Mouse (Mus musculus) embryonic facial prominence, embryonic 11.5 days (tissue): ENCODE measurements around the gene Sirt3. TPM values are rescaled to one million over a fixed set of nuclear protein-coding genes. Genes with fewer than 3 reads are reported as not detected.
"Not testable (repeated sequence)": the region's sequence is repeated elsewhere in the genome, so short reads cannot be mapped to it uniquely, and the experiment has no call there.

Experiments
- ATAC-seq: fragments of 200-750 bp; cut with Nextera tagmentation; replicated peaks from 2 replicates; pipeline ENCODE4 v1.8.0; 2017; ENCODE audit warnings: low read depth; ENCODE audit not compliant: insufficient number of reproducible peaks, low FRiP score, low TSS enrichment
- DNase-seq: peaks from one replicate; pipeline ENCODE4 v3.0.0-alpha.2; 2015; ENCODE audit warnings: low spot score
- H3K27ac ChIP-seq: fragments of 300-500 bp; sonication (generic); replicated peaks from 2 replicates; pipeline ENCODE4 v1.5.1; 2014; ENCODE audit warnings: mild to moderate bottlenecking, low read depth, low read length, control low read depth
- H3K27me3 ChIP-seq: fragments of 300-500 bp; sonication (generic); 2 replicates; pipeline ENCODE4 v1.6.1; 2014; ENCODE audit warnings: mild to moderate bottlenecking, low read length, moderate library complexity, mixed read lengths; ENCODE audit not compliant: control insufficient read depth, insufficient read depth
- H3K36me3 ChIP-seq: fragments of 300-500 bp; sonication (generic); replicated peaks from 2 replicates; pipeline ENCODE4 v1.6.1; 2014; ENCODE audit warnings: low read depth, mild to moderate bottlenecking, low read length, moderate library complexity, mixed read lengths; ENCODE audit not compliant: control insufficient read depth, insufficient read depth
- H3K4me1 ChIP-seq: fragments of 300-500 bp; sonication (generic); 2 replicates; pipeline ENCODE4 v1.6.1; 2014; ENCODE audit warnings: low read length, mixed read lengths; ENCODE audit not compliant: control insufficient read depth, insufficient read depth
- H3K4me2 ChIP-seq: fragments of 300-500 bp; sonication (generic); 2 replicates; pipeline ENCODE4 v1.6.1; 2014; ENCODE audit warnings: low read depth, mild to moderate bottlenecking, control low read depth, low read length, moderate library complexity
- H3K4me3 ChIP-seq: fragments of 300-500 bp; sonication (generic); 2 replicates; pipeline ENCODE4 v1.5.1; 2014; ENCODE audit warnings: low read depth, low read length, control low read depth
- H3K9ac ChIP-seq: fragments of 300-500 bp; sonication (generic); replicated peaks from 2 replicates; pipeline ENCODE4 v1.6.1; 2014; ENCODE audit warnings: mild to moderate bottlenecking, control low read depth, low read length
- H3K9me3 ChIP-seq: fragments of 300-500 bp; sonication (generic); replicated peaks from 2 replicates; pipeline ENCODE4 v1.6.1; 2016; ENCODE audit warnings: mild to moderate bottlenecking, low read length, inconsistent platforms, mixed read lengths; ENCODE audit not compliant: control insufficient read depth
- WGBS: fragments of 180-500 bp; shearing (Covaris S2); extraction: QIAGEN DNeasy Blood & Tissue Kit; methylation state at CpG from one replicate; pipeline ENCODE4 v1.1.7; 2014; 5-methylcytosine and 5-hydroxymethylcytosine counted together
- polyA plus RNA-seq: library from polyadenylated mRNA; unstranded; fragments of >200 nt; fragmentation: Nextera tagmentation; extraction: Ambion mirVana; gene quantifications from 2 replicates; pipeline ENCODE4 v1.2.1, GENCODE M21; 2014

Sirt3 gene
- polyA plus RNA-seq, 1 experiment from 2014 or later, result 17.1 TPM

GRCm38 (mm10) chr7:140903212-140903611, 21.1 kb upstream of the Sirt3 start:
- Histone ChIP-seq H3K36me3 (no peaks in the 10 kb centered on the region; the same call in 1 of the 2 replicates), H3K27me3 (no peaks in the 10 kb centered on the region), H3K4me1 (no peaks in the 10 kb centered on the region), H3K27ac (no peak overlapping the region), H3K4me2 (no peak overlapping the region), H3K4me3 (no peak overlapping the region), H3K9ac (0 out of 2 replicates have a peak overlapping the region, but pooled peaks have one; percentile 2), H3K9me3 (no peaks in the 10 kb centered on the region)
- ATAC-seq (0 out of 2 replicates have a peak, but pooled peaks have one; percentile 44), DNase-seq (peak; percentile 81)
- WGBS, result 25% methylated on average over 13 of the region's 13 CpGs

DNA sequence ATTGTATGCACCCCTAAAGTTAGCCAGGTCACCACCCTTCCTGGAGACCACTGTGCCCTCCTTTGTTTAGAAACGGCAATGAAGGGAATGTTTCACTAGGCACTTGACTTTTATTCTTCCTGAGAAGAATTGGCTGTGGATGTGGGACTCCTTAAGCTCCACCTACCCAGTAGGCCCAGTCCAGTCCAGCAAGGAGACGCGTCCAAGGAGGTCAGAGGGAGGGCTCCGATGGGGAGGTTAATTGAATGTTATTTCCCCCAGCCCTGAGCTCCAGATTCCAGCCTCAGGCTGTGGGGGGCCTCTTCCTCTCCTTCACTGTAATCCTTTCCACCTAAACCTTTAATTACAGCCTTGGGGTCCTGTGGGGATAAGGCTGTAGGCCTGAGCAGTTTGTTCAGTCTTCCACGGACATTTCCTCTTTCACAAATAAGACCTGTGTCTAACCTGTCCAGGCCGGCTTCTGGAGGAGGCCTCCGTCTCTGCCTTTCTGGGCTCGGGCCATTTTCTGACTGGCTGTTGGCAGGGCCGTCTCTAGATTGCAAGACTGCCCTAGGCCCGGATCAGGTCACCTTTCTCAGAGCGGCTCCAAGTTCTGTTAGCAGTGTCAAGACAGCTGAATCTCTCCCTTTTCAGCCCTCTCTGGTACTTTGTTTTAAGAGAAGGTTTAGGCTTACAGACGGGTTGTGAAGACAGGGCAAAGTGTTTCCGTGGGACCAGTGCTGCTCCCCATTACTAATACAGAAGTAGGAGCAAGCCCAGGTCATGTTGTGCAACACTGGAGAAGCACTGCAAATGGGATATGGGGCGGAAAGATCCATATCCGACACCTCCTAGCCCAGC, 20.1 kb upstream of the Sirt3 start:
- Histone ChIP-seq H3K27ac (no peak overlapping the region), H3K4me2 (no peak overlapping the region), H3K9ac (no peak overlapping the region), H3K36me3 (peaks cover 5% of the 10 kb centered on the region), H3K27me3 (no peaks in the 10 kb centered on the region), H3K4me3 (no peak overlapping the region), H3K9me3 (no peaks in the 10 kb centered on the region), H3K4me1 (no peaks in the 10 kb centered on the region)
- 54% methylated on average over 15 of the region's 15 CpGs for WGBS
- ATAC-seq (no peak), DNase-seq (peak; percentile 30)

DNA sequence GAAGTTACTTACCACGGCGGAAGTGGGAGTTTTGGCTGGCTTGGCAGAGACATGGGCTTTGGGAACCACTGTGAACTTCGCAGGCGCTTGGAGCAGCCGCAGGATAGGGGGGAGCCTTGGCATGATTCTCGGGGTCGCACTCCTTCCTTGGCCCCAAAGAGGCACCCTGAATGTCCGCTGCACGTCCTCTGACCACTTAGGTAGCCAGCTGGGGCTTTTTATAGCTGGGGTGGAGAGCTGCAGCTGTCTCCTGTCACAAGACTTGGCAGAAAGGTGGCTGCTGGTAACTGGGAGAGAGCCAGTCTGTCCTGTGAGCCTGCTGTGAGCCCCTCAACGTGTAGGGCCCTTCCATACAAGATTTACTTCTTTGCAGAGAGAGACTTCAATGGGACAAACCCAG, 18.1 kb upstream of the Sirt3 start, which contains the start of gene Cox8b:
Gene Cox8b, minus strand, starts transcription at position 227 of the 400 bp plus-strand sequence.
- Histone ChIP-seq H3K4me3 (no peak within 1 kb of the TSS), H3K4me1 (no peaks in the 10 kb centered on the region), H3K9ac (no peak within 1 kb of the TSS), H3K9me3 (no peaks in the 10 kb centered on the region), H3K4me2 (no peak within 1 kb of the TSS), H3K36me3 (peaks cover 9% of the 10 kb centered on the region), H3K27ac (no peak within 1 kb of the TSS), H3K27me3 (no peaks in the 10 kb centered on the region)
- ATAC-seq (no peak), DNase-seq (no peak)
- WGBS, result 87% methylated on average over 10 of the region's 10 CpGs

GRCm38 (mm10) chr7:140899121-140899520, 17.0 kb upstream of the Sirt3 start:
- WGBS, result 78% methylated on average over 3 of the region's 3 CpGs
- Histone ChIP-seq H3K9me3 (no peaks in the 10 kb centered on the region), H3K4me2 (no peak overlapping the region), H3K4me3 (no peak overlapping the region), H3K4me1 (no peaks in the 10 kb centered on the region), H3K27me3 (no peaks in the 10 kb centered on the region), H3K27ac (no peak overlapping the region), H3K9ac (no peak overlapping the region), H3K36me3 (peaks cover 13% of the 10 kb centered on the region)
- DNase-seq, result no peak
- no peak for ATAC-seq

GRCm38 (mm10) chr7:140897863-140898262, 15.8 kb upstream of the Sirt3 start:
- WGBS, result 79% methylated on average over 7 of the region's 7 CpGs
- no peak overlapping the region for H3K4me3 ChIP-seq
- no peaks in the 10 kb centered on the region for H3K4me1 ChIP-seq
- ATAC-seq, result no peak
- H3K9ac ChIP-seq, result no peak overlapping the region
- no peak for DNase-seq
- H3K9me3 ChIP-seq, result no peaks in the 10 kb centered on the region
- H3K27ac ChIP-seq, result no peak overlapping the region
- H3K4me2 ChIP-seq, result no peak overlapping the region
- H3K36me3 ChIP-seq, result peaks cover 13% of the 10 kb centered on the region
- H3K27me3 ChIP-seq, result no peaks in the 10 kb centered on the region

DNA sequence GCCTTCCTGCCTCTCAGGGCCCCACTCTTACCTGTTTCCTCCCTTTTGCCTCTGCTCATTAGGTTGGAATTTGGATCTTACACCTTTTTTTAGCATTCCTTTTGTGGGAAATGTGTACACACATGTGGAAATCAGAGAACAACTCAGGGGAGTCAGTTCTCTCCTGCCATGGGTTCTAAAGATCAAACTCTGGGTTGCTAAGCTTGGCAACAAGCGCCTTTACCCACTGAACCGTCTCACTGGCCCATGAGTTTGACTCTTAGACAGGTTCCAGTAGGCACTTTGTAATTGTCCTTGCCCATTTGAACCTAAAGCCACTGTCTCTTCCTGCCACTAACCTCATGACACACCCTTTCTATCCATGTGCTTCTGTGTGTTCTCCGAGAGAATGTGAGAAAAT, 12.5 kb upstream of the Sirt3 start:
- no peaks in the 10 kb centered on the region for H3K4me1 ChIP-seq
- no peak overlapping the region for H3K27ac ChIP-seq
- no peaks in the 10 kb centered on the region for H3K27me3 ChIP-seq
- no peak for DNase-seq
- no peak overlapping the region for H3K9ac ChIP-seq
- ATAC-seq, result no peak
- H3K4me2 ChIP-seq, result no peak overlapping the region
- 96% methylated on average over 3 of the region's 3 CpGs for whole genome bisulfite sequencing
- H3K36me3 ChIP-seq, result peaks cover 21% of the 10 kb centered on the region
- H3K9me3 ChIP-seq, result no peaks in the 10 kb centered on the region
- no peak overlapping the region for H3K4me3 ChIP-seq

DNA sequence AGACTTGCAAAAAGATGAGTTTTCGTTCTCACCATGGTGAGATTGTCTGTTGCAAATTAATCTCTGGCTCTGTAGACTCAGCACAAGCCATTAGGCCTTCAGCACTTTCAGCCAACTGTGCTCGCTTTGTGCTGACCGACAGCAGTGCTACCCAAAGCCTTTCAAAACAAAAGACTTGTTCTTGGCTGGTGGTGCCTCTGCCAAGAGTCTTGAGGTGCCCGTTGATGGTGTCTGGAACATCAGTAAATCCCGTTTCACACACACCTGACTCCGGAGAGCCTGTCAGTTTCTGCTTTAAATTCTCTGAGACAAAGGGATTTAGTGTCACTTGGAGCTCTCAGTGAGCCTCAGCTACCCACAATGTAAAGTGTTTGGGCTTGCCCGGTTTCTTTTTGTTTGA, 11.9 kb upstream of the Sirt3 start:
- Histone ChIP-seq H3K4me1 (no peaks in the 10 kb centered on the region), H3K9ac (no peak overlapping the region), H3K4me3 (no peak overlapping the region), H3K27ac (no peak overlapping the region), H3K36me3 (peaks cover 21% of the 10 kb centered on the region), H3K9me3 (no peaks in the 10 kb centered on the region), H3K27me3 (no peaks in the 10 kb centered on the region), H3K4me2 (no peak overlapping the region)
- 92% methylated on average over 7 of the region's 7 CpGs for WGBS
- no peak for DNase-seq
- no peak for ATAC-seq

DNA sequence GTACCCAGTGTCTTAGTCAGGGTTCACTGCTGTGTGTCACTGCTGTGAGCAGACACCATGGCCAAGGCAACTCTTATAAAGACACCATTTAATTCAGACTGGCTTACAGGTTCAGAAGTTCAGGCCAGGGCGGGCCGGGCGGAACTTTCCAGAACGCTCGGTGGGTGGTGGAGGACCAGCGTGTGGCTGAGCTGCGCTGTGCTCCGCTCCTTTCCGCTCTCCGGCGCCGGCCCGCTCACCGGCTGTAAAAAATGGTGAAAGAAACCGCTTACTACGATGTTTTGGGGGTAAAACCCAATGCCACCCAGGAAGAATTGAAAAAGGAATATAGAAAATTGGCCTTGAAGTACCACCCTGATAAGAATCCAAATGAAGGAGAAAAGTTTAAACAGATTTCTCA, 8.5 kb upstream of the Sirt3 start:
- peaks cover 12% of the 10 kb centered on the region for H3K36me3 ChIP-seq
- not testable (repeated sequence) for H3K4me1 ChIP-seq, H3K9ac ChIP-seq, ATAC-seq, H3K27me3 ChIP-seq, H3K4me3 ChIP-seq, DNase-seq, H3K27ac ChIP-seq, H3K9me3 ChIP-seq, H3K4me2 ChIP-seq
- WGBS, result 95% methylated on average over 16 of the region's 16 CpGs
